29 mouse cellular contexts compared by ENCODE assay signal in the genomic region with DNA sequence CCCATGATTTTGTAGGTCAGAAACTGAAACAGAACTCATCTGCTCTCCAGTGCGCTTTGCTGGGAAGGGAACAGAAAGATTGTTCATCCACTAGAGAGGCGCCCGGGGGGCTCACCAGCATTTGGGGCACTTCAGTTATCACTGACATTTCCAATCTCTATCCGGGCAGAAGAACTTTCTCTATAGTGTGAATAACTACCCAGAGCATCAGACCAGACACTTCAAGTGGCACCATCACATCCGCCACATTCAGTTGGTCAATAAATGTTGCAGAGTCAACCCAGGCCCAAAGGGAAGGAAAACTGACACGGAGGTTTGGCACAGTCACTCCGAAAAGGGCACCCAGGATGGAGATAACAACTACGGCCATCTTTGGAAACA. TPM values are rescaled to one million over a fixed set of nuclear protein-coding genes. Genes with fewer than 3 reads are reported as not detected.
"Had no signal": no experiment of that assay in that cellular context is flagged by ENCODE, and none has a peak within 500 bp of the region (broad histone marks: within the 10 kb centered on the region; RNA-seq: fewer than 3 reads in every experiment).

No protein-coding gene starts in this region.

- H3K36me3 ChIP-seq: liver, embryonic 13.5 days; midbrain, embryonic 12.5 days; neural tube, embryonic 13.5 days had no signal

- DNase-seq: layer of hippocampus, adult 9-11 months; liver, embryonic 13.5 days; lung, postnatal 4 days; right cerebral cortex, adult 18-20 months; right cerebral cortex, postnatal 14 days; right cerebral cortex, postnatal 4 days; thymus, adult 2 months; thymus, postnatal 14 days; thymus, postnatal 4 days had no signal

- H3K9me3 ChIP-seq: liver, embryonic 13.5 days; midbrain, embryonic 12.5 days; neural tube, embryonic 13.5 days had no signal

- H3K27me3 ChIP-seq: liver, embryonic 13.5 days; midbrain, embryonic 12.5 days; neural tube, embryonic 13.5 days had no signal

- H3K27ac ChIP-seq: kidney, postnatal 0 days; layer of hippocampus, adult 2 months; liver, embryonic 13.5 days; midbrain, embryonic 12.5 days; neural tube, embryonic 13.5 days; stomach, postnatal 0 days had no signal

- H3K4me1 ChIP-seq: liver, embryonic 13.5 days; midbrain, embryonic 12.5 days had no signal

- H3K4me2 ChIP-seq: liver, embryonic 13.5 days; midbrain, embryonic 12.5 days; neural tube, embryonic 13.5 days had no signal

- H3K4me3 ChIP-seq: layer of hippocampus, adult 2 months; liver, embryonic 13.5 days; midbrain, embryonic 12.5 days; myocyte; neural tube, embryonic 13.5 days had no signal

- ATAC-seq: intestine, embryonic 16.5 days; midbrain, embryonic 16.5 days had no signal

- H3K9ac ChIP-seq: liver, embryonic 13.5 days; midbrain, embryonic 12.5 days; neural tube, embryonic 13.5 days had no signal

RNA-seq across cellular contexts. Expression of a gene that starts 23.7 kb away (rescaled TPM):
- total RNA-seq: liver, adult 2 months; megakaryocyte progenitor cell, adult 5-6 weeks; megakaryocyte-erythroid progenitor cell, adult 5-6 weeks; monocyte, adult 5-6 weeks; neutrophil, adult 5-6 weeks had no signal
- polyA plus RNA-seq: intestine, embryonic 16.5 days; kidney, adult 2 months; liver, adult 2 months; liver, embryonic 16.5 days; myocyte; stomach, embryonic 14.5 days; stomach, postnatal 0 days; thymus, adult 2 months had no signal

RNA-seq across cellular contexts. Expression of a gene that starts 54.6 kb away (rescaled TPM):
- total RNA-seq: layer of hippocampus, postnatal 25 days; left cerebral cortex, adult 18-20 months; left cerebral cortex, postnatal 25 days; liver, adult 2 months; megakaryocyte-erythroid progenitor cell, adult 5-6 weeks had no signal
- polyA plus RNA-seq: limb, embryonic 11.5 days; liver, embryonic 13.5 days; midbrain, embryonic 12.5 days; myocyte; neural tube, embryonic 13.5 days had no signal
